Mouse (Mus musculus) forebrain, postnatal 0 days (tissue): ENCODE results near the gene Zmynd11. TPM values are rescaled to one million over a fixed set of nuclear protein-coding genes. Genes with fewer than 3 reads are reported as not detected.

Experiments
- ATAC-seq: fragments of 200-750 bp; cut with Nextera tagmentation; 2 replicates; pipeline ENCODE4 v1.8.0; 2017; ENCODE audit warnings: mild to moderate bottlenecking, moderate library complexity
- DNase-seq: peaks from one replicate; pipeline ENCODE4 v3.0.0-alpha.2; 2015
- H3K27ac ChIP-seq: fragments of 300-500 bp; sonication (generic); 2 replicates; pipeline ENCODE4 v1.5.1; 2014; ENCODE audit warnings: low read depth, mild to moderate bottlenecking, antibody characterized with exemption, low read length, moderate library complexity, mixed read lengths
- H3K27me3 ChIP-seq: fragments of 300-500 bp; sonication (generic); 2 replicates; pipeline ENCODE4 v1.6.1; 2014; ENCODE audit warnings: mild to moderate bottlenecking, low read length, mixed read lengths; ENCODE audit not compliant: insufficient read depth
- H3K36me3 ChIP-seq: fragments of 300-500 bp; sonication (generic); 2 replicates; pipeline ENCODE4 v1.6.1; 2014; ENCODE audit warnings: mild to moderate bottlenecking, moderate library complexity; ENCODE audit not compliant: insufficient read depth
- H3K4me1 ChIP-seq: fragments of 300-500 bp; sonication (generic); 2 replicates; pipeline ENCODE4 v1.6.1; 2014; ENCODE audit warnings: antibody characterized with exemption; ENCODE audit not compliant: insufficient read depth
- H3K4me2 ChIP-seq: fragments of 300-500 bp; sonication (generic); 2 replicates; pipeline ENCODE4 v1.6.1; 2014; ENCODE audit warnings: low read depth, mild to moderate bottlenecking, moderate library complexity
- H3K4me3 ChIP-seq: fragments of 300-500 bp; sonication (generic); 2 replicates; pipeline ENCODE4 v1.5.1; 2014; ENCODE audit warnings: low read depth, low read length, mixed read lengths
- H3K9ac ChIP-seq: fragments of 300-500 bp; sonication (generic); 2 replicates; pipeline ENCODE4 v1.6.1; 2014; ENCODE audit warnings: mild to moderate bottlenecking
- H3K9me3 ChIP-seq: fragments of 300-500 bp; sonication (generic); 2 replicates; pipeline ENCODE4 v1.6.1; 2016; ENCODE audit warnings: low read length
- CTCF ChIP-seq: sonication (generic); IDR thresholded peaks from 2 replicates; pipeline ENCODE4 v1.5.1; 2016; ENCODE audit warnings: antibody characterized with exemption, control low read depth, low read depth
- WGBS: fragments of 180-500 bp; shearing (Covaris S2); extraction: QIAGEN DNeasy Blood & Tissue Kit; methylation state at CpG from one replicate; pipeline ENCODE4 v1.1.7; 2014; 5-methylcytosine and 5-hydroxymethylcytosine counted together
- polyA plus RNA-seq: library from polyadenylated mRNA; unstranded; fragments of >200 nt; fragmentation: Nextera tagmentation; extraction: Ambion mirVana; gene quantifications from 2 replicates; pipeline ENCODE4 v1.2.1, GENCODE M21; 2015
- total RNA-seq: library from RNA; depleted of rRNA; stranded (reverse); fragments of >200 nt; gene quantifications from 2 replicates; pipeline ENCODE4 v1.2.3, GENCODE M21; 2014

The Zmynd11 gene
- total and polyA plus RNA-seq, 2 experiments from 2014 or later, result 157 to 237 TPM

- TF ChIP-seq CTCF, result no peak
- no peak overlapping the region for H3K9ac ChIP-seq
- peaks cover 6% of the 10 kb centered on the region for H3K36me3 ChIP-seq
- H3K4me1 ChIP-seq, result no peaks in the 10 kb centered on the region
- H3K9me3 ChIP-seq, result no peaks in the 10 kb centered on the region
- DNase-seq (no peak), ATAC-seq (no peak)
- 83% methylated on average over 6 of the region's 6 CpGs for WGBS
- no peak overlapping the region for H3K4me2 ChIP-seq
- H3K27me3 ChIP-seq, result no peaks in the 10 kb centered on the region
- no peak overlapping the region for H3K27ac ChIP-seq
- H3K4me3 ChIP-seq, result no peak overlapping the region
Observed at GRCm38 (mm10) chr13:9713462-9714134, 51.5 kb downstream of the Zmynd11 start.

DNA sequence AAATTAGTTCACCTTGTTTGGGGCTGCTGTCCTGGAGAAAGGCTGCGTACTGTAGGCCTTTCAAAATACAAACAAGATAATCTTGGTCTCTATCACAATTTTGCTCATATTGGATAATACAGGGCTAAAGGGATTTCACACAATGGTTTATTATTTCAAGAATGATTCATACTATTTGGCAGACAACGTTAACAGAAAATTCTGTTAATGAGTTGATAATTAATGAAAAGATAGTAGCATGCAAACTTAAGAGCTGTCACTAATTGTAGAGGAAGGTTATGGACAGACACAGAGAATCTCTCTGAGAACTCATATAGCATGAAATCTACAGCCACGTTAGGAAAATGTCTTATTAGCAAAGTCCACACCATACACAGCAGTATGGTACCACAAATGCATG lies 52.2 kb downstream of the Zmynd11 start:
- TF ChIP-seq CTCF, result no peak
- Histone ChIP-seq H3K9me3 (no peaks in the 10 kb centered on the region), H3K36me3 (peaks cover 3% of the 10 kb centered on the region; the same call in 1 of the 2 replicates), H3K9ac (no peak overlapping the region), H3K27ac (no peak overlapping the region), H3K4me2 (no peak overlapping the region), H3K4me3 (no peak overlapping the region), H3K27me3 (no peaks in the 10 kb centered on the region), H3K4me1 (no peaks in the 10 kb centered on the region)
- no peak for ATAC-seq
- no peak for DNase-seq
- WGBS, result 82% methylated on average over 3 of the region's 3 CpGs

- Histone ChIP-seq H3K4me2 (no peak overlapping the region), H3K4me1 (no peaks in the 10 kb centered on the region), H3K9me3 (no peaks in the 10 kb centered on the region), H3K36me3 (peaks cover 3% of the 10 kb centered on the region; the same call in 1 of the 2 replicates), H3K27ac (no peak overlapping the region), H3K9ac (no peak overlapping the region), H3K27me3 (no peaks in the 10 kb centered on the region), H3K4me3 (no peak overlapping the region)
- no peak for DNase-seq
- 96% methylated on average over 1 of the region's 1 CpGs for WGBS
- ATAC-seq, result no peak
- no peak for TF ChIP-seq CTCF
Observed at GRCm38 (mm10) chr13:9712409-9712808, 52.7 kb downstream of the Zmynd11 start.

DNA sequence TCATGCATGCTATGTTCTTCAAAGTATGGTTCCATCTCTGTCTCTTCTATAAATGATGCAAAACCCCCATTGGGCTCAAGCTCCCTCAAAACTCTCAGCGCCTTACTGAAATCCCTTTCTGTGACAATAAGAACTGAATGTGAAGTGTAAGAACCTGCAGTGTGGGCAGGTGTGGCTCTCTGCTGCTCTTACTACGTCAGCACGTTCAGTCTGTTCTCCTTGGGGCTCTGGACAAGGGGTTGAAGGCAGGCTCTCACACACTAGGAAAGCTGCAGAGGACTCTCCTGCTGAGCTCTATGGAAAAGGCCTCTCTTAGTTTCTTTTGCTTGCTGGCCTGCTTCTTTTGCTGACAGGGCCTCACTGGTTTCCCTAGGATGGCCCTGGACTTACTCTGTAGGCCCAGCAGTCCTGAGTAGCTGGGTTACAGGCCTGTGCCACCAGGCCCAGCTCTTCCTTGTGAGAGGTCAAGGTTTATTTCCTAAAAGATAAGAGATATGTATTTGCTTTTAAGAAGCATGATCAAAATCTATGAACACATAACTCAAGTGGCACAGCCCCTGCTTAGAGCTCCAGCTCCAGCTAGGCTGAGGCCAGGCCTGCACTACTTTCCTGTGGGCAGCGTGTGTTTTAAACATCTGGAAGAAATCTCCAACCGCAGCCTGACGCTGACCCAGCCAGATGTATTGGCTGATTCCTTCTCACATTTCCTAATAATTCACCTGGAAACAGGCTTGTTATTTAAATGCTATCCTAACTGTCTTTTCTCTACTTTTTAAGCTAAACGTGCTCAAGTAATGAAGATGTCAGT lies 56.5 kb downstream of the Zmynd11 start:
- Histone ChIP-seq H3K9me3 (no peaks in the 10 kb centered on the region), H3K27ac (no peak overlapping the region), H3K27me3 (no peaks in the 10 kb centered on the region), H3K4me3 (no peak overlapping the region), H3K4me2 (no peak overlapping the region), H3K4me1 (no peaks in the 10 kb centered on the region), H3K36me3 (peaks cover 6% of the 10 kb centered on the region), H3K9ac (no peak overlapping the region)
- TF ChIP-seq CTCF, result no peak
- 92% methylated on average over 7 of the region's 7 CpGs for WGBS
- ATAC-seq, result no peak
- DNase-seq, result no peak

- Histone ChIP-seq H3K9ac (no peak overlapping the region), H3K4me1 (no peaks in the 10 kb centered on the region), H3K4me3 (no peak overlapping the region), H3K4me2 (no peak overlapping the region), H3K27me3 (no peaks in the 10 kb centered on the region), H3K27ac (no peak overlapping the region), H3K36me3 (peaks cover 6% of the 10 kb centered on the region), H3K9me3 (no peaks in the 10 kb centered on the region)
- ATAC-seq (no peak), DNase-seq (no peak)
- 81% methylated on average over 8 of the region's 8 CpGs for WGBS
- TF ChIP-seq CTCF, result no peak
Observed at GRCm38 (mm10) chr13:9706720-9707119, 58.4 kb downstream of the Zmynd11 start.

DNA sequence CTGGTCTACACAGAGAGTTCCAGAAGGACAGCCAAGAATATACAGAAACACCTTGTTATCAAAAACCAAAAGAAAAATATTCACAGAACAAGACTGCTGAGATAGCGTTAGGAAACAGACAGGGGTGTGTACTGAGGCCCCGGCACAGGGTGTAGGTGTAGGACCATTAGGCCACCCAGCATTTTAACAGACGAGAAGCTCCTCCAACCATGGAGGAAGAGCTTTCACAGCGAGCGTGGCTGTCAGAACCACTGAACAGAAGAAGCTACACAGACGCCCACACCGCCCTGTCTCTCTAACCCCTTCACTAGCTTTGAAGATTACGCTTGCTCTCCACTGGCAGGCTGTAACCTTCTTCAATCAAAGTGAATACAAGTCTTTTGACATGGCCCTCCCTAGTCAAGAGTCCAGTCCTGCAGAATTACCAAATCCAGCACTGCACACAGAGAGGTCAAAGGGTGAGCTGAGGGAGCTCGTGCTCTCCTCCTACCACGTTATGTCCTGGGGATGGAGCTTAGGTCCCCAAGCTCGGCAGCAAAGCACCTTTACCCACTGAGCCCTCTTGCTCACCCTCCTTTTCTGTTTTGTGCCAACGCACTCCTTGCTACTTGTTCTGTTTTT lies 62.4 kb downstream of the Zmynd11 start:
- Histone ChIP-seq H3K27me3 (no peaks in the 10 kb centered on the region), H3K27ac (no peak overlapping the region), H3K4me3 (no peak overlapping the region), H3K4me2 (no peak overlapping the region), H3K36me3 (peaks cover 5% of the 10 kb centered on the region; the same call in 1 of the 2 replicates), H3K4me1 (no peaks in the 10 kb centered on the region), H3K9ac (no peak overlapping the region), H3K9me3 (no peaks in the 10 kb centered on the region)
- DNase-seq (no peak), ATAC-seq (no peak)
- WGBS, result 85% methylated on average over 12 of the region's 12 CpGs
- no peak for TF ChIP-seq CTCF

GRCm38 (mm10) chr13:9697340-9697739 lies 67.8 kb downstream of the Zmynd11 start:
- DNase-seq (no peak), ATAC-seq (no peak)
- 96% methylated on average over 4 of the region's 4 CpGs for WGBS
- Histone ChIP-seq H3K4me2 (no peak overlapping the region), H3K4me3 (no peak overlapping the region), H3K9ac (no peak overlapping the region), H3K9me3 (no peaks in the 10 kb centered on the region), H3K27ac (no peak overlapping the region), H3K4me1 (no peaks in the 10 kb centered on the region), H3K36me3 (peaks cover 43% of the 10 kb centered on the region), H3K27me3 (no peaks in the 10 kb centered on the region)
- no peak for TF ChIP-seq CTCF
